Comparison of ENCODE assay signal across 9 mouse cellular contexts in genomic region chr14:25547882-25548281, GRCm38 (mm10).
DNase-seq lines count a peak whose midpoint lies in the region; ATAC-seq and TF ChIP-seq lines count a peak whose summit lies in the region.
"Had no signal": no experiment of that assay in that cellular context is flagged by ENCODE, and none has a peak within 500 bp of the region (broad histone marks: within the 10 kb centered on the region; RNA-seq: fewer than 3 reads in every experiment).

No protein-coding gene starts in this region.

- 82% methylated on average over 9 of the region's 9 CpGs for WGBS in heart, embryonic 14.5 days
- WGBS in midbrain, embryonic 11.5 days: 86% methylated on average over 9 of the region's 9 CpGs
- WGBS in midbrain, postnatal 0 days: 77% methylated on average over 9 of the region's 9 CpGs
- 67% methylated on average over 9 of the region's 9 CpGs for WGBS in hindbrain, postnatal 0 days
- 71% methylated on average over 9 of the region's 9 CpGs for WGBS in stomach, embryonic 16.5 days

- H3K27ac ChIP-seq in heart, embryonic 14.5 days (replicated peaks in 1 of 2; ENCODE audit: control insufficient read depth in 1 of 2, insufficient read depth in 1 of 2, low read depth in 2 of 2, low read length in 2 of 2): peak overlapping the region; percentile 30 to 60; a peak in 2 of 4 replicates
- 0 out of 2 replicates have a peak overlapping the region, but pooled peaks have one; percentile 3 for H3K27ac ChIP-seq in midbrain, embryonic 11.5 days (ENCODE audit: low read depth, low read length)
- no peak overlapping the region for H3K27ac ChIP-seq in midbrain, postnatal 0 days (ENCODE audit: low read depth, low read length)
- peak overlapping the region; percentile 42 for H3K27ac ChIP-seq in hindbrain, postnatal 0 days
- H3K27ac ChIP-seq in stomach, embryonic 16.5 days (ENCODE audit: low read length): peak overlapping the region; percentile 7; the same call in 1 of the 2 replicates

- H3K27me3 ChIP-seq in heart, embryonic 14.5 days (ENCODE audit: control insufficient read depth, insufficient read depth, low read length): no peaks in the 10 kb centered on the region
- no peaks in the 10 kb centered on the region for H3K27me3 ChIP-seq in midbrain, embryonic 11.5 days (ENCODE audit: control insufficient read depth, insufficient read depth, low read length)
- H3K27me3 ChIP-seq in midbrain, postnatal 0 days (ENCODE audit: insufficient read depth, low read length): no peaks in the 10 kb centered on the region
- H3K27me3 ChIP-seq in hindbrain, postnatal 0 days (ENCODE audit: insufficient read depth, low read length): no peaks in the 10 kb centered on the region
- no peaks in the 10 kb centered on the region for H3K27me3 ChIP-seq in stomach, embryonic 16.5 days (ENCODE audit: control insufficient read depth, insufficient read depth, low read length)

- no peak overlapping the region for H3K4me3 ChIP-seq in heart, embryonic 14.5 days (ENCODE audit: control insufficient read depth in 1 of 2, insufficient read depth in 1 of 2, low read depth in 1 of 2, low read length in 2 of 2)
- H3K4me3 ChIP-seq in midbrain, embryonic 11.5 days (ENCODE audit: low read depth, low read length): no peak overlapping the region
- H3K4me3 ChIP-seq in midbrain, postnatal 0 days (ENCODE audit: low read depth, low read length): no peak overlapping the region
- H3K4me3 ChIP-seq in hindbrain, postnatal 0 days (ENCODE audit: low read length): no peak overlapping the region
- H3K4me3 ChIP-seq in stomach, embryonic 16.5 days (replicated peaks; ENCODE audit: low read length): no peak overlapping the region

- DNase-seq in heart, postnatal 14 days: no peak
- no peak for DNase-seq in midbrain, embryonic 11.5 days (ENCODE audit: low spot score, missing footprints)
- DNase-seq in midbrain, postnatal 0 days (ENCODE audit: low spot score): no peak
- DNase-seq in hindbrain, postnatal 0 days (ENCODE audit: low spot score): no peak
- DNase-seq in right cerebral cortex, postnatal 10 days (ENCODE audit: low spot score in 2 of 2): no peak
- DNase-seq in embryo, embryonic 11 days: no peak
- DNase-seq: lung, adult 2 months had no signal

- H3K9ac ChIP-seq in heart, embryonic 14.5 days (ENCODE audit: low read length): no peak overlapping the region
- H3K9ac ChIP-seq in midbrain, embryonic 11.5 days (ENCODE audit: low read length): no peak overlapping the region
- H3K9ac ChIP-seq in midbrain, postnatal 0 days (replicated peaks; ENCODE audit: low read length, poor library complexity, severe bottlenecking): no peak overlapping the region
- no peak overlapping the region for H3K9ac ChIP-seq in hindbrain, postnatal 0 days (replicated peaks; ENCODE audit: low read length)
- no peak overlapping the region for H3K9ac ChIP-seq in stomach, embryonic 16.5 days (ENCODE audit: low read length)

- TF ChIP-seq CTCF in midbrain, postnatal 0 days (IDR thresholded peaks at IDR 0.05): no peak
- no peak for TF ChIP-seq CTCF in hindbrain, postnatal 0 days (IDR thresholded peaks at IDR 0.05; ENCODE audit: low read depth)

- no peak for ATAC-seq in heart, embryonic 14.5 days (ENCODE audit: insufficient number of reproducible peaks, insufficient read depth, low FRiP score, low read depth)
- no peak for ATAC-seq in midbrain, embryonic 11.5 days (ENCODE audit: low FRiP score)
- ATAC-seq in midbrain, postnatal 0 days (ENCODE audit: low FRiP score): no peak
- no peak for ATAC-seq in hindbrain, postnatal 0 days
- no peak for ATAC-seq in stomach, embryonic 16.5 days (ENCODE audit: insufficient read depth, low FRiP score)

- H3K4me1 ChIP-seq in heart, embryonic 14.5 days (ENCODE audit: control insufficient read depth in 2 of 2, insufficient read depth in 2 of 2, low read length in 2 of 2): peaks cover 15 to 32% of the 10 kb centered on the region in 2 experiments
- H3K4me1 ChIP-seq in midbrain, embryonic 11.5 days (ENCODE audit: control insufficient read depth, insufficient read depth, low read length): peaks cover 33% of the 10 kb centered on the region
- H3K4me1 ChIP-seq in midbrain, postnatal 0 days (ENCODE audit: insufficient read depth, low read length): peaks cover 26% of the 10 kb centered on the region
- H3K4me1 ChIP-seq in hindbrain, postnatal 0 days (ENCODE audit: insufficient read depth, low read length): peaks cover 51% of the 10 kb centered on the region
- peaks cover 27% of the 10 kb centered on the region for H3K4me1 ChIP-seq in stomach, embryonic 16.5 days (ENCODE audit: control insufficient read depth, insufficient read depth, low read length)

- no peak overlapping the region for H3K4me2 ChIP-seq in heart, embryonic 14.5 days (ENCODE audit: low read length)
- H3K4me2 ChIP-seq in midbrain, embryonic 11.5 days: no peak overlapping the region
- no peak overlapping the region for H3K4me2 ChIP-seq in midbrain, postnatal 0 days (ENCODE audit: low read depth, low read length, poor library complexity, severe bottlenecking)
- H3K4me2 ChIP-seq in hindbrain, postnatal 0 days (ENCODE audit: low read depth, low read length): no peak overlapping the region
- no peak overlapping the region for H3K4me2 ChIP-seq in stomach, embryonic 16.5 days (ENCODE audit: low read depth, low read length)

- H3K36me3 ChIP-seq in heart, embryonic 14.5 days (ENCODE audit: control insufficient read depth, insufficient read depth, low read length): peaks cover 47% of the 10 kb centered on the region
- H3K36me3 ChIP-seq in midbrain, embryonic 11.5 days (ENCODE audit: control insufficient read depth, insufficient read depth, low read length): peaks cover 4% of the 10 kb centered on the region
- H3K36me3 ChIP-seq in midbrain, postnatal 0 days (ENCODE audit: insufficient read depth, low read length): no peaks in the 10 kb centered on the region
- no peaks in the 10 kb centered on the region for H3K36me3 ChIP-seq in hindbrain, postnatal 0 days (ENCODE audit: insufficient read depth, low read length)
- peaks cover 3% of the 10 kb centered on the region; the same call in 1 of the 2 replicates for H3K36me3 ChIP-seq in stomach, embryonic 16.5 days (ENCODE audit: control insufficient read depth, insufficient read depth, low read length)

- intact Hi-C loops in heart, postnatal 14 days (cut with DNase I): no loop called here

- no peaks in the 10 kb centered on the region for H3K9me3 ChIP-seq in heart, embryonic 14.5 days (ENCODE audit: control insufficient read depth, low read length)
- H3K9me3 ChIP-seq in midbrain, embryonic 11.5 days (ENCODE audit: control insufficient read depth, low read length): no peaks in the 10 kb centered on the region
- no peaks in the 10 kb centered on the region for H3K9me3 ChIP-seq in midbrain, postnatal 0 days (ENCODE audit: low read length)
- H3K9me3 ChIP-seq in hindbrain, postnatal 0 days (ENCODE audit: low read length): no peaks in the 10 kb centered on the region
- no peaks in the 10 kb centered on the region for H3K9me3 ChIP-seq in stomach, embryonic 16.5 days (replicated peaks; ENCODE audit: control insufficient read depth, low read length)
